Mouse (Mus musculus): ENCODE results near the gene Lpar1. TPM values are rescaled to one million over a fixed set of nuclear protein-coding genes. Genes with fewer than 3 reads are reported as not detected.

Lpar1 gene
- polyA plus RNA-seq, 1 experiment from 2014 or later: 2.4 TPM

DNA sequence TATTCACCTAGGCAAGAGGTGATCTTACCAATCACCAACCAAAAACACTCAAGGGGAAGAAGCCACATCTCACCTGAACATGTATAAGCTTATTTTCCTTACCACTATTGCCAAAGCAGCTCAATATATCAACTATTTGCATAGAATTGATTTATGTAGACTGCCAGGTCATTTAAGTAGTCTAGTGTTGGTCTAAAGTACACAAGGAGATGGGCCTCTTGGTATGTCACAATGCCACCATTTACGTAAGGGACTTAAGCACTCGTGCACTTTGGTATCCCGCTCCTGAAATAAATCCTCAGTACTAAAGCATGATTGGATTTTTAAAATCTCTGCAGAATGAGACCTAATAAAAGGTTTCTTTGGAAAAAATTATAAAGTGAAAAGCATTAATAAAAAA is 12.9 kb downstream of the Lpar1 start:
- DNase-seq: no peak
- Histone ChIP-seq H3K27me3 (ENCODE audit: insufficient read depth, low read length) (no peaks in the 10 kb centered on the region), H3K4me2 (ENCODE audit: low read depth, low read length) (no peak overlapping the region), H3K27ac (ENCODE audit: low read depth) (no peak overlapping the region), H3K9ac (replicated peaks) (no peak overlapping the region), H3K4me3 (ENCODE audit: low read depth, low read length) (no peak overlapping the region), H3K4me1 (ENCODE audit: insufficient read depth) (peaks cover 2% of the 10 kb centered on the region; the same call in 1 of the 2 replicates), H3K36me3 (replicated peaks; ENCODE audit: insufficient read depth, low read length) (no peaks in the 10 kb centered on the region), H3K9me3 (ENCODE audit: low read length) (no peaks in the 10 kb centered on the region)
- 75% methylated on average over 3 of the region's 3 CpGs for WGBS (ENCODE audit: insufficient replicate concordance)
- TF ChIP-seq CTCF (IDR thresholded peaks at IDR 0.05; ENCODE audit: low read depth): no peak
- no peak for TF ChIP-seq EP300 (IDR thresholded peaks at IDR 0.05; ENCODE audit: low read depth)
- ATAC-seq: no peak

DNA sequence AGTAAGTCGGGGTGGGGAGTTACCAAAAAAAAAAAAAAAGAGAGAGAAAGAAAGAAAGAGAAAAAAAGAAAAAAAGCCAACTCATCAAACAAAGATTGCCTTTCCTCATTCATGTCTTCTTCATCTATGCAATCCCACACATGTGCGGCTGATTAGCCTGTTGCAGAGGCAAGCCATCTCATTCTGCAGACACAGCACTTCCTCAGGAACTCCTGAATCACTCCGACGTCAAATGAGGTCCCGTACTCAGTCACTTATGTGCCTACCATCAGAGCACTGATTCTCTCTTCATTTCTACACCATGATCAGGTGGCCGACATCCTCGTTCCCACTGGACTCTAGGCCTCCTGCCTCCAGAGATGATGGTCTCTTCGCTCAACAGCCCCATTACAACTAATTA is 13.3 kb downstream of the Lpar1 start:
- no peak overlapping the region for H3K9ac ChIP-seq (replicated peaks)
- H3K4me2 ChIP-seq (ENCODE audit: low read depth, low read length): no peak overlapping the region
- no peaks in the 10 kb centered on the region for H3K4me1 ChIP-seq (ENCODE audit: insufficient read depth)
- TF ChIP-seq CTCF (IDR thresholded peaks at IDR 0.05; ENCODE audit: low read depth) (no peak), EP300 (IDR thresholded peaks at IDR 0.05; ENCODE audit: low read depth) (no peak)
- ATAC-seq (no peak), DNase-seq (no peak)
- no peaks in the 10 kb centered on the region for H3K27me3 ChIP-seq (ENCODE audit: insufficient read depth, low read length)
- H3K27ac ChIP-seq (ENCODE audit: low read depth): no peak overlapping the region
- WGBS (ENCODE audit: insufficient replicate concordance): 58% methylated on average over 8 of the region's 8 CpGs
- no peaks in the 10 kb centered on the region for H3K9me3 ChIP-seq (ENCODE audit: low read length)
- H3K36me3 ChIP-seq (replicated peaks; ENCODE audit: insufficient read depth, low read length): no peaks in the 10 kb centered on the region
- H3K4me3 ChIP-seq (ENCODE audit: low read depth, low read length): no peak overlapping the region

DNA sequence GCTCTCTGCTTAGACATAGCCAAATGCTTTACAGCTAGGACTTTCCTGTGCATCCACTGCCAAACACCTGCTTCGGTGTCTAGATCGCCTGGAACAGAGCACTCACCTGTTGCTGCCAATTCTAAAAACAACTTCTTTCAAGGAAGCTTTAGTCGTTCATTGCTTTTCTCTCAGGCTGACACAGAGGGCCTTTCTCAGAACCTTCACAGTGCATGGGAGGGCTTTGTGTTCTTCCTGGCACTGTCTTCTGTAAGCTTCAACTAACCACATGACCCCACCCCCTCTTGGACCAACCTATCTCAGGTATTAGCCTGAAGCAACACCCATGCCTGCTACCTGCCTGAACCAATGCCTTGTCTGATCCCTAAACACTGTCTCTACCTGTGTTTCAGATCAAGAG is 15.0 kb downstream of the Lpar1 start:
- Histone ChIP-seq H3K36me3 (replicated peaks; ENCODE audit: insufficient read depth, low read length) (no peaks in the 10 kb centered on the region), H3K4me1 (ENCODE audit: insufficient read depth) (no peaks in the 10 kb centered on the region), H3K4me2 (ENCODE audit: low read depth, low read length) (no peak overlapping the region), H3K9me3 (ENCODE audit: low read length) (no peaks in the 10 kb centered on the region), H3K4me3 (ENCODE audit: low read depth, low read length) (no peak overlapping the region), H3K27ac (ENCODE audit: low read depth) (no peak overlapping the region), H3K9ac (replicated peaks) (no peak overlapping the region), H3K27me3 (ENCODE audit: insufficient read depth, low read length) (no peaks in the 10 kb centered on the region)
- ATAC-seq (no peak), DNase-seq (no peak)
- TF ChIP-seq EP300 (IDR thresholded peaks at IDR 0.05; ENCODE audit: low read depth): no peak
- no peak for TF ChIP-seq CTCF (IDR thresholded peaks at IDR 0.05; ENCODE audit: low read depth)
- WGBS (ENCODE audit: insufficient replicate concordance): 86% methylated on average over 3 of the region's 3 CpGs

DNA sequence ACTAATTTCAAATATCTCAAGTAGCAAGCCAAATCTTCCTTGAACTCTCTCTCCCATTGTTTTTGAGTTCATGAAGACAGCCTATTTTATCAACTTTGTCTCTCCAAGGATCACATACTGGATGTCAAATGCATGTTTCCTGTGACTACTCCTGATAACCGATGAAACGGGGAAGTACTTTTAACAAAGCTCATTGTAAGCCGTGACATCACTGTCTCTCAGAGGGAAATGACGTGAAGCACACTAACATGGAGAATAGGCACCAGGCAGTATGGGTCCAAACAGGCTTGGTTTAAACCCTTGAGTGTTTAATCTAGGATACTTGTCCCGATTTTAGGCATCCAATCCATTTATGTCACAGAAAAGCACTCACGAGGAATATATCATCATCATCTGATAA is 17.9 kb downstream of the Lpar1 start:
- Histone ChIP-seq H3K36me3 (replicated peaks; ENCODE audit: insufficient read depth, low read length) (no peaks in the 10 kb centered on the region), H3K4me1 (ENCODE audit: insufficient read depth) (no peaks in the 10 kb centered on the region), H3K27me3 (ENCODE audit: insufficient read depth, low read length) (no peaks in the 10 kb centered on the region), H3K9ac (replicated peaks) (no peak overlapping the region), H3K9me3 (ENCODE audit: low read length) (no peaks in the 10 kb centered on the region), H3K4me3 (ENCODE audit: low read depth, low read length) (no peak overlapping the region), H3K27ac (ENCODE audit: low read depth) (no peak overlapping the region), H3K4me2 (ENCODE audit: low read depth, low read length) (no peak overlapping the region)
- no peak for TF ChIP-seq EP300 (IDR thresholded peaks at IDR 0.05; ENCODE audit: low read depth)
- TF ChIP-seq CTCF (IDR thresholded peaks at IDR 0.05; ENCODE audit: low read depth): no peak
- 40% methylated on average over 6 of the region's 6 CpGs for WGBS (ENCODE audit: insufficient replicate concordance)
- ATAC-seq (no peak), DNase-seq (no peak)

DNA sequence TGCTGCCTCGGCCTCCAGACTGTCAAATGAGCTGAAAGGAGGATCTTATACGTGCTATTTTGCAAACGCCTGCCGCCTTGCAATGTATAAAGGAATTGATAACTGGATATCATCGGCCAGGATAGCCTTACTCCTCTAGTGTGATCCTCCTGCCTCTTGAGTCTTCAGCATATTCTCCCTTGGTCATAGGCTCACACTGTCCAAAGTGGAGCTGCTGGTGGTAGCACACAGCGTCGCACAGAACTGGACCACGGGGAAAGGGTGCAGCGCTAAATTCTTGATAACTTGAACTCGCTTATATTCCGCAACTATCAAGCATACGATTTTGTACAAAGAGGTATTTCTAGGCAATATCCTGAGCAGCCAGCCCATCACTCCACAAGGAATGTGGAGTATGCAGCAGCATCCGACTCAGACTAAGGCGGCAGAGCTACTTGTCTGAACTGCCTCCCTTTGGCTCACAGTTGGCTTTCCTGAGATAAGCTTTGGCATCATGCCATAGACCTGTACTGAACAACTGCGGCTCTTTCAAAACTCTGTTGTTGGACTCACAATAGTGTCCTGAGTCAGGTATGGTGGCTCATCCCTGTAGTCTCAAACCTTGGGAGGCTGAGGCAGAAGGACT is 18.9 kb downstream of the Lpar1 start:
- no peaks in the 10 kb centered on the region for H3K9me3 ChIP-seq (ENCODE audit: low read length)
- no peak for TF ChIP-seq EP300 (IDR thresholded peaks at IDR 0.05; ENCODE audit: low read depth)
- no peak for TF ChIP-seq CTCF (IDR thresholded peaks at IDR 0.05; ENCODE audit: low read depth)
- no peak overlapping the region for H3K27ac ChIP-seq (ENCODE audit: low read depth)
- ATAC-seq (no peak), DNase-seq (no peak)
- 77% methylated on average over 15 of the region's 15 CpGs for WGBS (ENCODE audit: insufficient replicate concordance)
- no peaks in the 10 kb centered on the region for H3K27me3 ChIP-seq (ENCODE audit: insufficient read depth, low read length)
- H3K4me2 ChIP-seq (ENCODE audit: low read depth, low read length): no peak overlapping the region
- no peaks in the 10 kb centered on the region for H3K4me1 ChIP-seq (ENCODE audit: insufficient read depth)
- no peak overlapping the region for H3K4me3 ChIP-seq (ENCODE audit: low read depth, low read length)
- no peak overlapping the region for H3K9ac ChIP-seq (replicated peaks)
- no peaks in the 10 kb centered on the region for H3K36me3 ChIP-seq (replicated peaks; ENCODE audit: insufficient read depth, low read length)

DNA sequence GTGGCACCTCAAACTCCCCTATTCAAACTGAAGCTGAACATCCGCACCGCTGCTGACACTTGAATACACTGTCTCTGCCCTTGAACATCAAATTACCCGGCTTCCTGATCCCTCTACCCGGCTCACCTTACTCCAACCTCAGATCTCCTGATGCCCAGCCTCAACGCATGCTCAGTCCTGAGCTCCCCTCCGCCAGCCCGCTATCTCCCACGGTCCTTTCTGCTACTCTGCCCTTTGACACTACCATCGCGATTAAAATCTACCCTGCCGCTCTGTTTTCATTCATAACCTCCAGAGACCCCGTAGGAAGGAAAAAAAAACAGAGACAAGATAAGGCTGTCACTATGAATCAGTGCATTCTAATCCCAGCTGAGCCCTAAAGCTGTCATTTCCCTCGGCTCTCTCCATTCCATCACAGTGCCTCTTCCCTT is 19.5 kb downstream of the Lpar1 start:
- 53% methylated on average over 13 of the region's 13 CpGs for WGBS (ENCODE audit: insufficient replicate concordance)
- Histone ChIP-seq H3K36me3 (replicated peaks; ENCODE audit: insufficient read depth, low read length) (no peaks in the 10 kb centered on the region), H3K27ac (ENCODE audit: low read depth) (no peak overlapping the region), H3K4me1 (ENCODE audit: insufficient read depth) (no peaks in the 10 kb centered on the region), H3K27me3 (ENCODE audit: insufficient read depth, low read length) (no peaks in the 10 kb centered on the region), H3K4me3 (ENCODE audit: low read depth, low read length) (no peak overlapping the region), H3K9ac (replicated peaks) (no peak overlapping the region), H3K4me2 (ENCODE audit: low read depth, low read length) (no peak overlapping the region), H3K9me3 (ENCODE audit: low read length) (no peaks in the 10 kb centered on the region)
- ATAC-seq (no peak), DNase-seq (no peak)
- no peak for TF ChIP-seq CTCF (IDR thresholded peaks at IDR 0.05; ENCODE audit: low read depth)
- no peak for TF ChIP-seq EP300 (IDR thresholded peaks at IDR 0.05; ENCODE audit: low read depth)

DNA sequence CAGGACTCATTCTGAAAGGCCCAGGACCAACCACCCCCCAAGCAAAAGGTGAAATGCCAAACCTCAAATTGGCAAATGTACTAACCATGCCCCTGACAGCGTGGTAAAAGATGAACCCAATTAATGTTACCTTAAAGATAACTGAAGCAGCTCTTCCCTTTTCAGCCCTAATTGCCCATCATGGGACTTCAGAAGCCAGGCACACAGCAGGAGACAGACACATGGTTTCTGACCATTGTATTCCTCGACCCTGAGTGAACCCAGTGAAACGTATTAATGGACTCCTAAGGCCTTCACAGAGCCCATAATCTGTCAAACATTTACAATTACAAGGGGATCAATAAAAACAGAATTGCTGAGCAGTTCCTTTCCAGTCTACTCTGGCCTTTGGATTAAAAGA is 20.2 kb downstream of the Lpar1 start:
- DNase-seq: no peak
- no peak for TF ChIP-seq CTCF (IDR thresholded peaks at IDR 0.05; ENCODE audit: low read depth)
- TF ChIP-seq EP300 (IDR thresholded peaks at IDR 0.05; ENCODE audit: low read depth): no peak
- no peak overlapping the region for H3K4me2 ChIP-seq (ENCODE audit: low read depth, low read length)
- H3K4me3 ChIP-seq (ENCODE audit: low read depth, low read length): no peak overlapping the region
- no peak overlapping the region for H3K27ac ChIP-seq (ENCODE audit: low read depth)
- no peak overlapping the region for H3K9ac ChIP-seq (replicated peaks)
- H3K36me3 ChIP-seq (replicated peaks; ENCODE audit: insufficient read depth, low read length): no peaks in the 10 kb centered on the region
- no peak for ATAC-seq
- no peaks in the 10 kb centered on the region for H3K9me3 ChIP-seq (ENCODE audit: low read length)
- WGBS (ENCODE audit: insufficient replicate concordance): 56% methylated on average over 3 of the region's 3 CpGs
- H3K4me1 ChIP-seq (ENCODE audit: insufficient read depth): no peaks in the 10 kb centered on the region
- H3K27me3 ChIP-seq (ENCODE audit: insufficient read depth, low read length): no peaks in the 10 kb centered on the region
